Mouse (Mus musculus): ENCODE data around the gene Efcab12.
"Not testable (repeated sequence)": the region's sequence is repeated elsewhere in the genome, so short reads cannot be mapped to it uniquely, and the experiment has no call there.

DNA sequence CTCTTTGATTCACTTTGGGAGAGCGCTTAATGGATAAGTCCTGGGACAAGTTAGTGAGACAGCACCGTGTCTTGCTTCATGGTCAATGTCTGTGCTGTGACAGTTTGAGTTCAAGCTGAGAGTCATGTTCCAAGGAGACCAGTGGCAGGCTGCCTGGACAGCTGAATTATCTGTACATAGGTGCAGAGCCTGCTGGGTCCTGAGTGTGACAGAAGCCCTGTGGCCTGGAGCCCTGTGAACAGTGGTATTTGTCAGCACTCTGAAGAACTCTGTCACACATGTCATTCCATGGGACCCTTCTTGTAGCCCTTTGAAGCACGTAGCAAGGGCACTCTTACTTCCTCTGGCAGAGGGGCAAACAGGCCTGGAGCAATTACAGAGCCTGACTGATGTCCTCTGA, 28.9 kb upstream of the Efcab12 start:
- TF ChIP-seq CTCF (IDR thresholded peaks at IDR 0.05; ENCODE audit: low read depth, low read length); POLR2AphosphoS5 (IDR thresholded peaks at IDR 0.05; ENCODE audit: insufficient replicate concordance, low read depth, low read length); GATA1 (IDR thresholded peaks at IDR 0.05; ENCODE audit: borderline replicate concordance, low read length); TAL1 (conservative IDR thresholded peaks at IDR 0.05; ENCODE audit: low read depth, low read length); GATA2 (IDR thresholded peaks at IDR 0.05; ENCODE audit: borderline replicate concordance, low read depth, low read length): not testable (repeated sequence)
